Mouse (Mus musculus): ENCODE data around the gene Idnk. TPM values are rescaled to one million over a fixed set of nuclear protein-coding genes. Genes with fewer than 3 reads are reported as not detected.
A peak's percentile ranks its signal among the peaks of the same experiment; 100 is the strongest.

The Idnk gene
- polyA plus RNA-seq, 1 experiment from 2014 or later = 60.8 TPM

GRCm38 (mm10) chr13:58149629-58150028 is 7.8 kb upstream of the Idnk start:
- 88% methylated on average over 3 of the region's 3 CpGs for WGBS
- no peaks in the 10 kb centered on the region for H3K36me3 ChIP-seq (replicated peaks)
- peaks cover 12% of the 10 kb centered on the region for H3K4me1 ChIP-seq
- no peak overlapping the region for H3K4me2 ChIP-seq
- H3K4me3 ChIP-seq = no peak overlapping the region
- no peaks in the 10 kb centered on the region for H3K27me3 ChIP-seq (replicated peaks)
- no peak overlapping the region for H3K9ac ChIP-seq
- H3K27ac ChIP-seq = no peak overlapping the region
- H3K9me3 ChIP-seq = no peaks in the 10 kb centered on the region
- no peak for ATAC-seq (replicated peaks)

- no peak overlapping the region for H3K27ac ChIP-seq
- no peak overlapping the region for H3K9ac ChIP-seq
- H3K4me2 ChIP-seq = no peak overlapping the region
- H3K4me1 ChIP-seq = peaks cover 12% of the 10 kb centered on the region
- H3K27me3 ChIP-seq (replicated peaks) = no peaks in the 10 kb centered on the region
- no peak for ATAC-seq (replicated peaks)
- H3K36me3 ChIP-seq (replicated peaks) = no peaks in the 10 kb centered on the region
- H3K4me3 ChIP-seq = no peak overlapping the region
- no peaks in the 10 kb centered on the region for H3K9me3 ChIP-seq
- WGBS = 79% methylated on average over 11 of the region's 11 CpGs
Observed at GRCm38 (mm10) chr13:58150442-58150841, 7.0 kb upstream of the Idnk start.

- Histone ChIP-seq H3K4me1 (peaks cover 15% of the 10 kb centered on the region), H3K27me3 (replicated peaks) (no peaks in the 10 kb centered on the region), H3K4me3 (no peak overlapping the region), H3K4me2 (no peak overlapping the region), H3K27ac (no peak overlapping the region), H3K9me3 (no peaks in the 10 kb centered on the region), H3K36me3 (replicated peaks) (peaks cover 5% of the 10 kb centered on the region; the same call in 1 of the 2 replicates), H3K9ac (no peak overlapping the region)
- ATAC-seq (replicated peaks) = no peak
- WGBS = 91% methylated on average over 2 of the region's 2 CpGs
Observed at GRCm38 (mm10) chr13:58156031-58156430, 1.4 kb upstream of the Idnk start.

DNA sequence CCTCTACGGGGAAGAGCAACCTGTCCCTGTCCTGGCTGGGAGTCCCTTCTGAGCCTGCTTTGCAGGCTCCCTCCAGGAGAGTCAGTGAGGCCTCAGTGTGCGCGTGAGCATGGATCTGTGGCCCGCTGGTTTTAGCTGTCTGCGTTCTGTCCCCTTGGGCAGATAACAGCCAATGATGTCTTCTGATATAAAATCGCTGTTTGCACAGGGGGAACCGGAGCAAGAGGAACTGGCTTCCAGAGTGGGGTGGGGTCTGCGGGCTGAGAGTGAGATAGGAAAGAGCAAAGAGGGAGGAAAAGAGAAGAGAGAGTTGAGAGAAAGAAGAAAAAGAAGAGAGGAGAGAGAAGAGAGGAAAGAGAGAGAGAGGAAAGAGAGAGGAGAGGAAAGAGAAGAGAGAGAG is 413 bp upstream of the Idnk start:
- ATAC-seq (replicated peaks) = peak; percentile 28; the same call in 1 of the 2 replicates
- Histone ChIP-seq H3K9me3 (no peaks in the 10 kb centered on the region), H3K4me1 (peaks cover 15% of the 10 kb centered on the region), H3K4me2 (peak overlapping the region; percentile 97), H3K27me3 (replicated peaks) (no peaks in the 10 kb centered on the region), H3K27ac (peak overlapping the region; percentile 77), H3K9ac (peak overlapping the region; percentile 84), H3K4me3 (peak overlapping the region; percentile 96), H3K36me3 (replicated peaks) (peaks cover 11% of the 10 kb centered on the region; the same call in 1 of the 2 replicates)
- WGBS = 18% methylated on average over 8 of the region's 8 CpGs

DNA sequence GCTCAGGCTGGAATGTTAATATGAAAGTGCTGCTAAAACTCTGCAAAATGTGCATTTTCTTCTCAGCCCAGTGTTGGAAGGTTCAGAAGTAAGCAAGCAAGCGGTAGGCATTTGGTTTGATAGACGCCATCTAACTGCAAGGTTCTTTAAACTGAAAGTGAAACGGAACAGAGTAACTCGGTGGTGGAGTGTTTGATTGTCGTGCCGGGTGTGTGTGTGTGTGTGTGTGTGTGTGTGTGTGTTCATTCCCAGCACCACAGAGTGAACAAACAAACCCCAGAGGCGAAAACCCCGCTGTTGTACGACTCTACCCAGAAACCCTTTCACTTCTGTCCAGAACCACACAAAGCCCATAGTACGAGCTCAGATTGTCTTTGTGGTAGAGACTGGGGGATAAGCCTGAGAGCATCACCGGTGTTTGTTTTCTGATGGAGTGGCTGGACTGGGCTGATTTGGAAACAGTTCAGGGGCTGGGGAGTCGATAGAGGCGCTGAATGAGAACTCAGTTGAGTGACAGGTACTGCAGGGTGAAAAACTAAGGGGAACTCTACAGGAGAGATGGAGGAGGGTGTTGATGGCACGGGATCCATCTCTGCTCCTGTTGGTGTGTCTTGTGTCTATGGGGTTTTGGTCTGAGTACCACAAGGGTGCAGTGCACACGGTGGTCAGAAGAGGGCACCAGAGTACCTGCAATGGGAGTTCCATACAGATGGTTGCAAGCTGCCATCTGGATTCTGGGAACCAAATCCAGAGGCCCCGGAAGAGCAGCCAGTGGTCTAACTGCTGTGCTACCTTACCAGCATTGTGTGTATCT is 857 bp downstream of the Idnk start:
- Histone ChIP-seq H3K4me2 (peak overlapping the region; percentile 97), H3K27me3 (replicated peaks) (no peaks in the 10 kb centered on the region), H3K9ac (peak overlapping the region; percentile 84), H3K27ac (peak overlapping the region; percentile 77), H3K4me1 (peaks cover 15% of the 10 kb centered on the region), H3K36me3 (replicated peaks) (peaks cover 11% of the 10 kb centered on the region; the same call in 1 of the 2 replicates), H3K9me3 (no peaks in the 10 kb centered on the region), H3K4me3 (peak overlapping the region; percentile 96)
- 7% methylated on average over 16 of the region's 16 CpGs for WGBS
- peak; percentile 43; the same call in 1 of the 2 replicates for ATAC-seq (replicated peaks)

DNA sequence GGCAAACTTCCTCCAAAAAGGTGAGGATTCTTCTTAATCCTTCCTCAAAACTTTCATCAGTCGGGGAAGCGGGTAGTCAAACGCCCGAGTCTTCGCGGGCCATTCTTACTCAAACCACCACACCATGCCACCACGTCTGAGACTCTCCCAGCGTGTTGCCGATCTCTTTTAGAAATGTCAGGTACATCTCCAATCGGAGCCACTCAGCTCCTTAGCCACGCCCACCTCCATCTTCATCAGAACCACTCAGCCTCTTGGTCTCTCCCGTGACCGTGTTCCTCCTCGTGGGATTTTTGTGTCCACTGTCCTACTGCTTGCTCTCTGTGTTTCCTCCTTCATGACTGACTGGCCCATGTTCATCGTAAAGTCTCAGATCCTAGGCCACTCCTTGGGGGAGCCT is 3.3 kb downstream of the Idnk start:
- Histone ChIP-seq H3K36me3 (replicated peaks) (peaks cover 17% of the 10 kb centered on the region; the same call in 1 of the 2 replicates), H3K27me3 (replicated peaks) (no peaks in the 10 kb centered on the region), H3K4me3 (no peak overlapping the region), H3K4me1 (peaks cover 15% of the 10 kb centered on the region), H3K9ac (no peak overlapping the region), H3K27ac (no peak overlapping the region), H3K9me3 (no peaks in the 10 kb centered on the region), H3K4me2 (no peak overlapping the region)
- WGBS = 96% methylated on average over 15 of the region's 15 CpGs
- no peak for ATAC-seq (replicated peaks)

DNA sequence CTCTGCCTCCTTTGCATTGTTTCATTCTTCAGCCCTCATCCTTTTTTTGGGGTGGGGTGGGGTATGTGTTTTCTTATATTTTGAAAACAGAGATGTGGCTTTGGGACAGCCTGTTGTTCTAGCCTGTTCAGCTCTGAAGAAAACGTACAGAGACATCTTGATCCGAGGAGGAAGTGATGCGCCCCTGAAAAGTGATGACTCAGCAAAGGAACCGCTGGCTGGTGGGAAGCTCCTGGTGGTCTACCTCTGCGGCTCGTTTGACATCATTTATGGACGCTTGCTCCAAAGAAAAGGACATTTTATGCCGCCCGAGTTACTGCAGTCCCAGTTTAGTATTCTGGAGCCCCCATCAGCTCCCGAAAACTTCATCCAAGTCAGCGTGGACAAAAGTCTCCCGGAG is 5.9 kb downstream of the Idnk start:
- no peaks in the 10 kb centered on the region for H3K27me3 ChIP-seq (replicated peaks)
- no peak overlapping the region for H3K4me3 ChIP-seq
- no peaks in the 10 kb centered on the region for H3K9me3 ChIP-seq
- peaks cover 17% of the 10 kb centered on the region; the same call in 1 of the 2 replicates for H3K36me3 ChIP-seq (replicated peaks)
- H3K27ac ChIP-seq = no peak overlapping the region
- no peak overlapping the region for H3K4me2 ChIP-seq
- H3K9ac ChIP-seq = no peak overlapping the region
- WGBS = 97% methylated on average over 12 of the region's 12 CpGs
- peaks cover 2% of the 10 kb centered on the region; the same call in 1 of the 2 replicates for H3K4me1 ChIP-seq
- no peak for ATAC-seq (replicated peaks)

DNA sequence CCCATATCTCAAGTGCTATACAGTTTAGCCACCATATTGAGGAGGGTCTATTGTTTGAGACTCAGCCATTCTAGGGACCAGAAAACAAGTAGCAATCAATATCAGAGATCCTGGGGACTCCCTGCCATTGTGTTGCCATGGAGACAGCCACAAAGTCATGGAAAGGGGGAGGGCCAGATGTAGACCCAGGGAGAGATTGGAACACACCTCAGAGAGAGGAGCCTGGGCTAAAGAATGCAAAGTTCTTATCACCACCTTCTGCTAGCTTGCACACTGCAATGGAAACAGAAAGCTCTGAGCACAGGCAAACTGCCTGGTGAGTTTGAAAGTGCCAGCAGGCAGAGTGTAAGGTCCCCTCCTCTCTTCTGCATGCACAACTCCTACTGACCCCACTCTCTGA is 10.7 kb downstream of the Idnk start:
- Histone ChIP-seq H3K36me3 (replicated peaks) (peaks cover 11% of the 10 kb centered on the region), H3K27ac (no peak overlapping the region), H3K4me2 (no peak overlapping the region), H3K27me3 (replicated peaks) (no peaks in the 10 kb centered on the region), H3K9me3 (no peaks in the 10 kb centered on the region), H3K4me3 (no peak overlapping the region), H3K4me1 (no peaks in the 10 kb centered on the region; the same call in 1 of the 2 replicates), H3K9ac (no peak overlapping the region)
- ATAC-seq (replicated peaks) = no peak

DNA sequence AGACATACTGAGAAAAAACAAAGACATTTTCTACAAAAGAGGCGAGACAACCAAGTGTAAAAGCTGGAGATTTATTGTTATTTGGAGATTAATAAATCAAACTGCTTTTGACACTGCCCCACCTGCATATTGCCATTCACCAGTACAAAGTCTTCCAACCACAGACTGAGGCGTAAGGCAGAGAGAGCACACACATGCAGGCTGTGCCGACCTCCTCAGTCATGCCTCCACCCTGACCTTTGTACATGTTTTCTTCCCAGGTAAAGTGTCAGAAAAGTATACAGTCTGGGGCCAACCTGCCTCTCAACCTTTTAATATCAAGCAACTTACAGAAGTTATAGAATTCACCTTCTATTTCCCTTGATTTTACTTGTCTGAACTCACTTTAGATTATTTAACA is 18.7 kb downstream of the Idnk start:
- 98% methylated on average over 3 of the region's 3 CpGs for WGBS
- H3K9ac ChIP-seq = no peak overlapping the region
- ATAC-seq (replicated peaks) = no peak

GRCm38 (mm10) chr13:58177511-58178208 is 20.2 kb downstream of the Idnk start:
- Histone ChIP-seq H3K4me1 (no peaks in the 10 kb centered on the region), H3K36me3 (replicated peaks) (peaks cover 16% of the 10 kb centered on the region; the same call in 1 of the 2 replicates), H3K27ac (no peak overlapping the region), H3K27me3 (replicated peaks) (no peaks in the 10 kb centered on the region), H3K4me3 (no peak overlapping the region), H3K4me2 (no peak overlapping the region), H3K9me3 (no peaks in the 10 kb centered on the region), H3K9ac (no peak overlapping the region)
- WGBS = 81% methylated on average over 9 of the region's 9 CpGs
- ATAC-seq (replicated peaks) = no peak

More for the DNA sequence above, 18.7 kb downstream of the Idnk start:
- peaks cover 16% of the 10 kb centered on the region; the same call in 1 of the 2 replicates for H3K36me3 ChIP-seq (replicated peaks)
- no peaks in the 10 kb centered on the region for H3K4me1 ChIP-seq
- H3K9me3 ChIP-seq = no peaks in the 10 kb centered on the region
- H3K27me3 ChIP-seq (replicated peaks) = no peaks in the 10 kb centered on the region
- no peak overlapping the region for H3K4me3 ChIP-seq
- H3K4me2 ChIP-seq = no peak overlapping the region
- H3K27ac ChIP-seq = no peak overlapping the region

DNA sequence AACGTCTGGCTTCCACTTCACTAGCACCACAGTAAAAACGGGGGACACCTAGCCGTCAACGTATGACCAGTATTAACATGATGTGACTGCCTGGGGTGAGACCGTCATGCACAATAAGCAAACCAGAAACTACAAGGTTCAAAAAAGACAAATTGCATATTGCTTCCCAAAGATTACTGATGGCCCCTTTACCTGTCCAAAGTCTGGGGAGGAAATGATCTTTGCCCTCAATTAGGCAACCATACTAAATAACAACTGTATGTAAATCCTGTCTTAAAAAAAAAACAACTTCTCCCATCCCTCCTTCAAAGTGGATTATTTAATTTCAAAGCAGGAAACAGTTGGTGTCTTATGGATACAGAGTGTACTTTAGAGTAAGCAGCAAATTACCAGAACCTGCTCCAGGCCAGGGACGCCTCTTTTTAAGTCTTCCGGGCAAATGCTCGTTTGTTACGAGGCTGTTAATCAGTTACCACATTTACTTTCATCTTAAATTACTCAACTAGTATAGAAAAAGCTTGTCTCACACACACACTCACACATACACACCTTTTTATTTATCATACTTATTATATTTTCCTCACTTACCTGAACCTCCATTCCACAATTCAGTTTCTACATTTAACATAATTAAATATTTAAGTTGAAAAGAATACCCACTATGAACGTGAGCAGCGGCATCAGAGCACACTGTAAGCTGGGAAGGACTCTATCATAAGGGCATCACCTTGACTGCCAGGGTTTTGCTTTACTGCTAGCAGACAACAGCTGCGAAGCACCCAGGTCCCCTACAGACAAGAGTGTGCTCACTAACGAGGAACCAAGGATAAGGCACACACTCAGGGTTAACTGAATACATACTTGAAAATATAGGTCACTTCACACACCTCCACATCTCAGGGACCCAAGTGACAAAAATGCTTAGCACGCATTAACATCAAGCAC is 24.4 kb downstream of the Idnk start:
- 91% methylated on average over 14 of the region's 14 CpGs for WGBS
- peaks cover 15% of the 10 kb centered on the region; the same call in 1 of the 2 replicates for H3K36me3 ChIP-seq (replicated peaks)
- H3K9me3 ChIP-seq = no peaks in the 10 kb centered on the region
- H3K4me3 ChIP-seq = no peak overlapping the region
- H3K4me2 ChIP-seq = no peak overlapping the region
- H3K4me1 ChIP-seq = no peaks in the 10 kb centered on the region
- no peaks in the 10 kb centered on the region for H3K27me3 ChIP-seq (replicated peaks)
- ATAC-seq (replicated peaks) = no peak
- no peak overlapping the region for H3K27ac ChIP-seq
- no peak overlapping the region for H3K9ac ChIP-seq

GRCm38 (mm10) chr13:58184111-58184510 is 26.7 kb downstream of the Idnk start:
- 84% methylated on average over 3 of the region's 3 CpGs for WGBS
- Histone ChIP-seq H3K36me3 (replicated peaks) (0 out of 2 replicates have a peak, but pooled peaks cover 10% of the 10 kb centered on the region), H3K4me2 (no peak overlapping the region), H3K27me3 (replicated peaks) (no peaks in the 10 kb centered on the region), H3K9ac (no peak overlapping the region), H3K4me3 (no peak overlapping the region), H3K9me3 (no peaks in the 10 kb centered on the region), H3K27ac (no peak overlapping the region), H3K4me1 (no peaks in the 10 kb centered on the region)
- no peak for ATAC-seq (replicated peaks)
